In genomic region chr7:141096021-141096420, GRCm38 (mm10) we compare ENCODE assay signal across 7 mouse cellular contexts. TPM values are rescaled to one million over a fixed set of nuclear protein-coding genes. Genes with fewer than 3 reads are reported as not detected.
A peak's percentile ranks its signal among the peaks of the same experiment; 100 is the strongest.
DNase-seq lines count a peak whose midpoint lies in the region; ATAC-seq and TF ChIP-seq lines count a peak whose summit lies in the region.

No protein-coding gene starts in this region.

- no peak overlapping the region for H3K4me3 ChIP-seq in lung, embryonic 14.5 days (ENCODE audit: low read depth, low read length)
- no peak overlapping the region for H3K4me3 ChIP-seq in intestine, postnatal 0 days (ENCODE audit: low read depth, low read length)
- no peak overlapping the region for H3K4me3 ChIP-seq in forebrain, embryonic 15.5 days

- peaks cover 16% of the 10 kb centered on the region for H3K27me3 ChIP-seq in lung, embryonic 14.5 days (ENCODE audit: insufficient read depth, low read length)
- no peaks in the 10 kb centered on the region for H3K27me3 ChIP-seq in intestine, postnatal 0 days (replicated peaks; ENCODE audit: control insufficient read depth, insufficient read depth, low read length)
- H3K27me3 ChIP-seq in forebrain, embryonic 15.5 days = peaks cover 27% of the 10 kb centered on the region

- WGBS in lung, embryonic 14.5 days = 80% methylated on average over 6 of the region's 6 CpGs
- WGBS in intestine, postnatal 0 days = 80% methylated on average over 6 of the region's 6 CpGs
- WGBS in forebrain, embryonic 15.5 days = 82% methylated on average over 6 of the region's 6 CpGs

- ATAC-seq in lung, embryonic 14.5 days (ENCODE audit: insufficient read depth) = no peak
- ATAC-seq in intestine, postnatal 0 days = no peak
- ATAC-seq in forebrain, embryonic 15.5 days (replicated peaks) = no peak

- H3K36me3 ChIP-seq in lung, embryonic 14.5 days (ENCODE audit: insufficient read depth) = no peaks in the 10 kb centered on the region
- peaks cover 10% of the 10 kb centered on the region; the same call in 1 of the 2 replicates for H3K36me3 ChIP-seq in intestine, postnatal 0 days (ENCODE audit: control insufficient read depth, insufficient read depth)
- no peaks in the 10 kb centered on the region for H3K36me3 ChIP-seq in forebrain, embryonic 15.5 days

- no peak overlapping the region for H3K9ac ChIP-seq in lung, embryonic 14.5 days
- no peak overlapping the region for H3K9ac ChIP-seq in intestine, postnatal 0 days (ENCODE audit: low read depth, low read length)
- H3K9ac ChIP-seq in forebrain, embryonic 15.5 days (replicated peaks) = no peak overlapping the region

- H3K27ac ChIP-seq in lung, embryonic 14.5 days (ENCODE audit: low read depth) = no peak overlapping the region
- H3K27ac ChIP-seq in intestine, postnatal 0 days (ENCODE audit: low read depth, low read length) = no peak overlapping the region
- no peak overlapping the region for H3K27ac ChIP-seq in forebrain, embryonic 15.5 days (replicated peaks)

- peaks cover 4% of the 10 kb centered on the region; the same call in 1 of the 2 replicates for H3K4me1 ChIP-seq in lung, embryonic 14.5 days (ENCODE audit: insufficient read depth)
- H3K4me1 ChIP-seq in intestine, postnatal 0 days (replicated peaks; ENCODE audit: control insufficient read depth, insufficient read depth, low read length) = no peaks in the 10 kb centered on the region; the same call in 1 of the 2 replicates
- H3K4me1 ChIP-seq in forebrain, embryonic 15.5 days = peaks cover 17% of the 10 kb centered on the region; the same call in 1 of the 2 replicates

- TF ChIP-seq CTCF in lung, embryonic 14.5 days (IDR thresholded peaks at IDR 0.05; ENCODE audit: low read depth) = no peak
- no peak for TF ChIP-seq CTCF in intestine, postnatal 0 days (IDR thresholded peaks at IDR 0.05; ENCODE audit: low read depth)

- no peak for DNase-seq in lung, embryonic 14.5 days
- no peak for DNase-seq in lung, postnatal 25 days (ENCODE audit: low spot score)
- DNase-seq in R1 (ENCODE audit: low read depth, low spot score) = peak; percentile 65
- peak; percentile 53 for DNase-seq in thymus, postnatal 0 days (ENCODE audit: low spot score)
- no peak for DNase-seq in cerebellum, postnatal 10 days

- peak overlapping the region; percentile 42 for H3K4me2 ChIP-seq in lung, embryonic 14.5 days
- peak overlapping the region; percentile 30 for H3K4me2 ChIP-seq in intestine, postnatal 0 days (replicated peaks; ENCODE audit: low read depth)
- H3K4me2 ChIP-seq in forebrain, embryonic 15.5 days (replicated peaks) = no peak overlapping the region

- H3K9me3 ChIP-seq in lung, embryonic 14.5 days (ENCODE audit: low read depth, low read length) = no peaks in the 10 kb centered on the region
- H3K9me3 ChIP-seq in intestine, postnatal 0 days (ENCODE audit: control insufficient read depth) = no peaks in the 10 kb centered on the region
- no peaks in the 10 kb centered on the region for H3K9me3 ChIP-seq in forebrain, embryonic 15.5 days

RNA-seq across cellular contexts. Expression of gene Sigirr, which starts 4.4 kb away (rescaled TPM):
- polyA plus RNA-seq in lung, embryonic 14.5 days (2014; fragmentation: Nextera tagmentation; extraction: Ambion mirVana) = 7.8 and 9.8 TPM in 2 replicates
- 42.1 and 43.2 TPM in 2 replicates for polyA plus RNA-seq in intestine, postnatal 0 days (2015; fragmentation: Nextera tagmentation; extraction: Ambion mirVana)
- 45.9 and 51.9 TPM in 2 replicates for polyA plus RNA-seq in thymus, postnatal 0 days (2015; fragmentation: Nextera tagmentation; extraction: Ambion mirVana)
- 1.8 and 2.0 TPM in 2 replicates for polyA plus RNA-seq in forebrain, embryonic 15.5 days (2015; fragmentation: Nextera tagmentation; extraction: Ambion mirVana)

RNA-seq across cellular contexts. Expression of gene Pkp3, which starts 18.0 kb away (rescaled TPM):
- 7.5 and 8.7 TPM in 2 replicates for polyA plus RNA-seq in lung, embryonic 14.5 days (2014; fragmentation: Nextera tagmentation; extraction: Ambion mirVana)
- polyA plus RNA-seq in intestine, postnatal 0 days (2015; fragmentation: Nextera tagmentation; extraction: Ambion mirVana) = 35.3 and 38.6 TPM in 2 replicates
- polyA plus RNA-seq in thymus, postnatal 0 days (2015; fragmentation: Nextera tagmentation; extraction: Ambion mirVana) = 45.1 and 47.8 TPM in 2 replicates
- not detected in 2 replicates for polyA plus RNA-seq in forebrain, embryonic 15.5 days (2015; fragmentation: Nextera tagmentation; extraction: Ambion mirVana)

RNA-seq across cellular contexts. Expression of gene Ano9, which starts 21.6 kb away (rescaled TPM):
- polyA plus RNA-seq in lung, embryonic 14.5 days (2014; fragmentation: Nextera tagmentation; extraction: Ambion mirVana) = 4.2 and 4.3 TPM in 2 replicates
- polyA plus RNA-seq in intestine, postnatal 0 days (2015; fragmentation: Nextera tagmentation; extraction: Ambion mirVana) = 46.8 and 50.1 TPM in 2 replicates
- polyA plus RNA-seq in thymus, postnatal 0 days (2015; fragmentation: Nextera tagmentation; extraction: Ambion mirVana) = 0.18 and 0.33 TPM in 2 replicates
- polyA plus RNA-seq in forebrain, embryonic 15.5 days (2015; fragmentation: Nextera tagmentation; extraction: Ambion mirVana) = 0.09 TPM in 1 of 2 replicates, not detected in the other

RNA-seq across cellular contexts. Expression of gene Ptdss2, which starts 26.2 kb away (rescaled TPM):
- polyA plus RNA-seq in lung, embryonic 14.5 days (2014; fragmentation: Nextera tagmentation; extraction: Ambion mirVana) = 50.6 and 57.7 TPM in 2 replicates
- polyA plus RNA-seq in intestine, postnatal 0 days (2015; fragmentation: Nextera tagmentation; extraction: Ambion mirVana) = 36.6 and 37.7 TPM in 2 replicates
- 25.5 and 28.8 TPM in 2 replicates for polyA plus RNA-seq in thymus, postnatal 0 days (2015; fragmentation: Nextera tagmentation; extraction: Ambion mirVana)
- 74.5 TPM in 2 replicates for polyA plus RNA-seq in forebrain, embryonic 15.5 days (2015; fragmentation: Nextera tagmentation; extraction: Ambion mirVana)

RNA-seq across cellular contexts. Expression of gene B4galnt4, which starts 35.1 kb away (rescaled TPM):
- polyA plus RNA-seq in lung, embryonic 14.5 days (2014; fragmentation: Nextera tagmentation; extraction: Ambion mirVana) = 5.6 and 7.1 TPM in 2 replicates
- polyA plus RNA-seq in intestine, postnatal 0 days (2015; fragmentation: Nextera tagmentation; extraction: Ambion mirVana) = 1.9 and 2.9 TPM in 2 replicates
- 2.0 and 2.5 TPM in 2 replicates for polyA plus RNA-seq in thymus, postnatal 0 days (2015; fragmentation: Nextera tagmentation; extraction: Ambion mirVana)
- polyA plus RNA-seq in forebrain, embryonic 15.5 days (2015; fragmentation: Nextera tagmentation; extraction: Ambion mirVana) = 47.3 and 50.0 TPM in 2 replicates

Comparison
In these comparisons a context has a peak if more than half of its experiments do, and no peak if none do; other contexts are left out.
1. DNase-seq: peak in R1 (single experiment) and thymus, postnatal 0 days (single experiment); none in lung, embryonic 14.5 days (single experiment), lung, postnatal 25 days (single experiment) and cerebellum, postnatal 10 days (0 of 2).